Mouse (Mus musculus) bone marrow, adult 2 months (tissue): ENCODE results near the gene Msmb.

Source experiments
- CTCF ChIP-seq: fragments of 200-500 bp; IDR thresholded peaks from 2 replicates; pipeline ENCODE4 v1.5.1; 2011; ENCODE audit warnings: low read length, control low read depth; ENCODE audit not compliant: control insufficient read depth, insufficient read depth
- POLR2A ChIP-seq: fragments of 200-500 bp; IDR thresholded peaks from 2 replicates; pipeline ENCODE4 v1.6.1; 2011; ENCODE audit warnings: low read depth, mild to moderate bottlenecking, control low read depth, low read length, borderline replicate concordance; ENCODE audit not compliant: control insufficient read depth

- TF ChIP-seq CTCF (no peak), POLR2A (no peak)
These were observed 28.3 kb downstream of the Msmb start for GRCm38 (mm10) chr14:32170137-32170536.
